Mouse (Mus musculus) ES-E14 (cell line): ENCODE measurements at regions not wholly inside any gene's neighbourhood (a gene's known extent, or its start where the extent isn't known, plus 50 kb on each side); places are given as distances from the start of the nearest gene placed in this dataset.
"Not testable (repeated sequence)": the region's sequence is repeated elsewhere in the genome, so short reads cannot be mapped to it uniquely, and the experiment has no call there.

Experiments
- DNase-seq: peaks from one replicate; pipeline ENCODE4 v3.0.0-alpha.2; 2013; ENCODE audit warnings: low read depth, low spot score
- H3K27ac ChIP-seq: 2 replicates; pipeline ENCODE4 v1.5.1; 2012; ENCODE audit warnings: low read depth, mild to moderate bottlenecking, low read length, moderate library complexity, mixed read lengths; ENCODE audit not compliant: poor library complexity, insufficient read depth, severe bottlenecking
- H3K36me3 ChIP-seq: 2 replicates; pipeline ENCODE4 v1.6.1; 2012; ENCODE audit warnings: mild to moderate bottlenecking, low read length, moderate library complexity, mixed read lengths; ENCODE audit not compliant: control insufficient read depth, poor library complexity, insufficient read depth, severe bottlenecking
- H3K4me1 ChIP-seq, 2 experiments: fragments of 150-350 bp in 1 of 2; sonication (generic) in 1 of 2; 2 replicates each; pipeline ENCODE4 v1.6.1; 2012; ENCODE audit warnings: low read length in 2 of 2, mild to moderate bottlenecking in 1 of 2, mixed read lengths in 1 of 2; ENCODE audit not compliant: control insufficient read depth in 2 of 2, insufficient read depth in 2 of 2, poor library complexity in 1 of 2
- H3K4me3 ChIP-seq, 2 experiments: fragments of 150-350 bp in 1 of 2; sonication (generic) in 1 of 2; 2 replicates each; pipeline ENCODE4 v1.5.1; 2012; ENCODE audit warnings: low read length in 2 of 2, low read depth in 1 of 2, mild to moderate bottlenecking in 1 of 2, mixed read lengths in 1 of 2; ENCODE audit not compliant: insufficient read depth in 1 of 2, poor library complexity in 1 of 2, severe bottlenecking in 1 of 2
- H3K9ac ChIP-seq: 2 replicates; pipeline ENCODE4 v1.6.1; 2012; ENCODE audit warnings: low read depth, mild to moderate bottlenecking, low read length, mixed read lengths; ENCODE audit not compliant: poor library complexity, insufficient read depth, severe bottlenecking
- H3K9me3 ChIP-seq: fragments of 150-350 bp; sonication (generic); 2 replicates; pipeline ENCODE4 v1.6.1; 2012; ENCODE audit warnings: low read depth, mild to moderate bottlenecking, low read length; ENCODE audit not compliant: control insufficient read depth, insufficient read depth
- CHD2 ChIP-seq: IDR thresholded peaks from 2 replicates; pipeline ENCODE4 v1.6.1; 2014; ENCODE audit warnings: mild to moderate bottlenecking, low read depth, low read length, inconsistent platforms
- HCFC1 ChIP-seq: IDR thresholded peaks from 2 replicates; pipeline ENCODE4 v1.6.1; 2012; ENCODE audit warnings: low read length, inconsistent platforms, borderline replicate concordance; ENCODE audit not compliant: insufficient read depth
- MAFK ChIP-seq: IDR thresholded peaks from 2 replicates; pipeline ENCODE4 v1.6.1; 2014; ENCODE audit warnings: mild to moderate bottlenecking, low read depth, low read length, inconsistent platforms; ENCODE audit not compliant: insufficient read depth
- ZC3H11A ChIP-seq: IDR thresholded peaks from 2 replicates; pipeline ENCODE4 v1.6.1; 2012; ENCODE audit warnings: low read depth, mild to moderate bottlenecking, inconsistent platforms, low read length, borderline replicate concordance
- ZNF384 ChIP-seq: IDR thresholded peaks from 2 replicates; pipeline ENCODE4 v1.6.1; 2012; ENCODE audit warnings: low read depth, low read length, inconsistent platforms
- in situ Hi-C, 2 experiments: fragments of 600-800 bp; cut with MboI; formaldehyde crosslinking; loops; one replicate each; pipeline ENCODE4 v1.15.1; 2025; ENCODE audit warnings: low sequenced_read_pairs in 2 of 2, inconsistent platforms in 1 of 2; ENCODE audit not compliant: unreplicated experiment in 2 of 2

DNA sequence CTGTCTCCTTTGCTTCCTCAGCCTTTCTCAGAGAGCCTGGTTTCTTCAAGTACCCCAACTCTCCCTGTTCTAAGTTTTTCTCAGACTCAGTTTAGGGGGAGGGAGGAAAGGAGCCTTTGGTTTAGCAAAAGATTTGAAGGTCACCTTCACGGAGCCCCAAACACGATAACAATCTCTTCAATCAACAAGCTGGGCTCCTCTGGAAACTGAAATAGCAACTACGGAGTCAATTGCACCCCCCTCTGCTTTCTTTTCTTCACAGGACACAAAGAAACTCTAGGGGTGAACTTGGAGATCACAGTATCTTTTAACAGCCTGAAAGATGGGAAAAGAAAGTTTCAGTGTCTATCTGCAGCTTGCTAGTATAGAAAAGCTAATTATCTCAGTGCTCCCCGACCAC, 151.4 kb upstream of the 1700012A03Rik start:
- no peak for TF ChIP-seq MAFK
- in situ Hi-C loops, result no loop called here
- Histone ChIP-seq H3K36me3 (no peaks in the 10 kb centered on the region), H3K9me3 (no peaks in the 10 kb centered on the region), H3K27ac (peak overlapping the region; percentile 97; the same call in 1 of the 2 replicates), H3K4me1 (peaks cover 9 to 16% of the 10 kb centered on the region in 2 experiments), H3K4me3 (no peak overlapping the region), H3K9ac (peak overlapping the region; percentile 2; the same call in 1 of the 2 replicates)
- no peak for DNase-seq

DNA sequence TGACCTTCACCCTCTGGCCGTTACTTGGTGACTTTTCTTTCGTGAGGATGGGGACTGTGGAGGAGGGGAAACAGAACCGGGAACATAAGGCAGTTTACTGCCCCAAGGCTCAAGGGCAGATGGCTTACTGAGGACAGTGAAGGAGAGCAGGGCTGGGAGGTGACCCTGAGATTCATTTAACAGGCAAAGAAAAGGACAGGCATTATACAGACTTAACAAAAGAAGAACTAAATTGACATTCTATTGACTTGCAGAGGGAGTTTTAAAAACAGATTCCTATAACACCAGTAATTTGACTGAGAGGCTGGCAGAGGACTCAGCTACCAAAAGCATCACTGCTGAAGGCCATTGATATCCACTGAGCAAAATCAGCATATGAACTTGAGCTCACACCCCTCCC, 153.0 kb upstream of the 1700012A03Rik start:
- no peak for DNase-seq
- Histone ChIP-seq H3K27ac (peak overlapping the region; percentile 80; the same call in 1 of the 2 replicates), H3K4me1 (peaks cover 7 to 16% of the 10 kb centered on the region in 2 experiments), H3K36me3 (no peaks in the 10 kb centered on the region), H3K9ac (no peak overlapping the region), H3K9me3 (no peaks in the 10 kb centered on the region), H3K4me3 (no peak overlapping the region)
- in situ Hi-C loops, result no loop called here
- TF ChIP-seq HCFC1 (no peak), MAFK (no peak), ZNF384 (no peak), ZC3H11A (no peak), CHD2 (no peak)

DNA sequence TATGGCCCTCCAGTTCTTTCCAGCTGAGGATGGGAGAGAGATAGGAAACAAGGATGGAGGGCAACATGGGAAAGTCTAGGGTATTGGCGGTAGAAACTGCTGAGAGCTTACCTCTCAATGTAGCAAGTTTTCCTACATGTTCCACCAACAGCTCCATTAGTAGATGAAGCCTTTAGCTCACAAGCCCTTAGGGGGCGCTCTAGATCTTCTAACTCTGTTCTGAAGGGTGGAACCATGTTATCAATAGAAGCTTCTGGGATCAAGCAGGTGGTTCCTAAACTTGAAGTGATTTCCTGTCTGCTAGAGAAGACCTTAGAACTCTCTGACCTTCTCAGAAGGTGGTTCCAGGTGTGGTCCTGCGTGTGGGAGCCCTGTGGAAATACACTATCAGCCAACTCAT, 154.2 kb upstream of the 1700012A03Rik start:
- TF ChIP-seq ZNF384 (no peak), HCFC1 (no peak), CHD2 (no peak), MAFK (no peak), ZC3H11A (no peak)
- Histone ChIP-seq H3K9me3 (no peaks in the 10 kb centered on the region), H3K4me1 (peaks cover 7 to 11% of the 10 kb centered on the region in 2 experiments), H3K4me3 (no peak overlapping the region), H3K9ac (no peak overlapping the region), H3K36me3 (no peaks in the 10 kb centered on the region), H3K27ac (no peak overlapping the region; the same call in 1 of the 2 replicates)
- no peak for DNase-seq
- in situ Hi-C loops, result no loop called here

DNA sequence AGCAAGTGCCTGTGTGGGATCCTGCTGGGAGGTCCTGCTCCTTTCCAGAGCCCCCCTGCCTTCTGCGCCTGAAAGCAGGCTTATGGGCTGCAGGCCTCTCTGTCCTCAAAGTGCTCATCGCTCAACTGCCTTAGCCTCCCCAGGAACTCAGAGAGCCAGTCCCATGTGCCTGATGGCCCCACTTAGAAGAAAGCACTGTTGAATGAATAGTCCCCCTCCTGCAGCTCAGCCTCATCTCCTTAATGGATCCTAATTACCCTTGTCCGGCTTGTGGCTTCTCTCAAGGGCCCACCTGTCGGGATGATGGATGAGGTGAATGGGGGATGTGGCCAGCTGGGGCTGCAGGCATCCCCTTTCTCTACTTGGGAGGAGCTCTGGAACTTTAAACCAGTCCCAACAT, 163.1 kb upstream of the 1700012A03Rik start:
- Histone ChIP-seq H3K9me3 (no peaks in the 10 kb centered on the region), H3K4me1 (peaks cover 3% of the 10 kb centered on the region in 2 experiments; a peak in 1 of 4 replicates), H3K36me3 (no peaks in the 10 kb centered on the region), H3K27ac (no peak overlapping the region), H3K9ac (no peak overlapping the region), H3K4me3 (no peak overlapping the region)
- no peak for DNase-seq
- in situ Hi-C loops, result no loop called here
- TF ChIP-seq ZNF384 (no peak), HCFC1 (no peak), ZC3H11A (no peak), CHD2 (no peak), MAFK (no peak)

DNA sequence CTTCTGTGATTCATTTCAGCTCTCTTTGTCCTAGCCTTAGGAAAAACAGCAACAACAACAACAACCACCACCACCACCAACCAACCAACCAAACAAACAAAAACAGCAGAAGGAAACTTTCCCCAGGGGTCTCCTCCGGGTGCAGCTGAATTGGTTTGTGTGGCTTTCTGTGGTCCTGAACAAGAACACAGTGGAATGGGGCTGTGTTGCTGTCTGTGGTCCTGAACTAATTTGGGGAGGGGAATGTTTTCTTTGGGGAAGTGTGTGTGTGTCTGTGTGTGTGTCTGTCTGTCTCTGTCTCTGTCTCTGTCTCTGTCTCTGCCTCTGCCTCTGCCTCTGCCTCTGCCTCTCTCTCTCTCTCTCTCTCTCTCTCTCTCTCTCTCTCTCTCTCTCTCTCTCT, 164.8 kb upstream of the 1700012A03Rik start:
- in situ Hi-C loops, H3K9me3 ChIP-seq, H3K36me3 ChIP-seq, H3K27ac ChIP-seq, H3K9ac ChIP-seq, DNase-seq, H3K4me1 ChIP-seq, H3K4me3 ChIP-seq: not testable (repeated sequence)
